Mouse (Mus musculus): ENCODE results near the gene Plekhm2. TPM values are rescaled to one million over a fixed set of nuclear protein-coding genes. Genes with fewer than 3 reads are reported as not detected.
A peak's percentile ranks its signal among the peaks of the same experiment; 100 is the strongest.

Gene Plekhm2
- polyA plus RNA-seq, 1 experiment: 55.0 TPM

DNA sequence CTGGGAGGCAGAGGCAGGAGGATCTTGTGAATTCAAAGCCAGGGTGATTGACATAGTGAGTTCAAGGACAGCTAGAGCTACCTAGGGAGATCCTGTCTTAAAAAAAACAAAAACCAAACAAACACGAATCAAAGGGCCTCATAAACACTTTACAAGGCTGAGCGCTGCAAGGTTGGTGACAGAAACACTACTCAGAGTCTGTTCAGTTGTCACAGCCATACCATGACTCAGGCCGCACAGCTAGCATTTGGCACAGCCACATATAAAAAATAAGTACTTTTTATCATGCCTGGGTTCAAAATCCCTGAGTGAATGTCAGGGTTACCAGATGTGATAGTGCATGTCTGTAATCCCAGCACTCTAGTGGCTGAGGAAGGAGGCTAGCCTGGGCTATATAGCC is 17.5 kb downstream of the Plekhm2 start:
- DNase-seq (ENCODE audit: low read depth): no peak
- TF ChIP-seq POLR2A (IDR thresholded peaks at IDR 0.05; ENCODE audit: borderline replicate concordance, extremely low read depth, insufficient read depth, insufficient read length, poor library complexity, severe bottlenecking) (no peak), CTCF (IDR thresholded peaks at IDR 0.05; ENCODE audit: borderline replicate concordance, extremely low read depth, insufficient read depth, insufficient read length) (no peak)

GRCm38 (mm10) chr4:141645988-141646387 is 18.7 kb downstream of the Plekhm2 start:
- no peak for DNase-seq (ENCODE audit: low read depth)
- TF ChIP-seq POLR2A (IDR thresholded peaks at IDR 0.05; ENCODE audit: borderline replicate concordance, extremely low read depth, insufficient read depth, insufficient read length, poor library complexity, severe bottlenecking): no peak
- TF ChIP-seq CTCF (IDR thresholded peaks at IDR 0.05; ENCODE audit: borderline replicate concordance, extremely low read depth, insufficient read depth, insufficient read length): no peak

DNA sequence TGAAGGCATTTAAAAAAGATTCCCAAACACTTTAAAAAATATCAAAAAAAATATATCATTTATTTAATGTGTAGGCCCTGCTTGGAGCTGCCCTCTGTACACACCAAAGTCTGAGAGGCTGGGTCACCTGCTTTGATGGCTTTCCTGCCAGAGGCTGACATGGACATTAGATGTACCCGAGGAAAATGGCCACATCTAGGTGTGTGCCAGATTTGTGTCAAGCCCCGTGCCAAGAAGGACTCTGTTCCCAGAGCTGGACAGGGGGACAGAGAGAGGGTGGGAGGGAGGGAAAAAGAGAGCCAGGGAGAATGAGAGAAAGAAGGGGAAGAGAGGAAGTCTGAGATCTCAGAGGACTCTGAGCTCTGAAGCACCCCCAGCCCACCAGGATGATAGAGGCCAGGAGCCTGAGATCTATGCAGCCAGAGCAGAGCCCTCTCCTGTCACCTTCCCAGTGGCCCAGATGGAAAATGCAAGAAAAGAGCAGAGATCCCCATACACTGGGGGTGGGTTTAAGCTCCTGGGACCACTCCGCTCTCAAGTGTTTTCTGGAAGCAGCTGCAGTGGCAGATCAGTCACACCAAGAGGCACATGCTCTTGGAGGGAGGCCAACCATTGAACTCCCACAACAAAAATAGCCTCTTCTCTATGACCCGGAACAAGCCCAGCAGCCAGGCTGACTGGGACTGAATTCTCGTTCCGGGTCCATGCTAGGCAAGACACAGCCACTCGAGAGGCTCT is 21.4 kb downstream of the Plekhm2 start:
- TF ChIP-seq POLR2A (IDR thresholded peaks at IDR 0.05; ENCODE audit: borderline replicate concordance, extremely low read depth, insufficient read depth, insufficient read length, poor library complexity, severe bottlenecking) (no peak), CTCF (IDR thresholded peaks at IDR 0.05; ENCODE audit: borderline replicate concordance, extremely low read depth, insufficient read depth, insufficient read length) (no peak)
- DNase-seq (ENCODE audit: low read depth): peak; percentile 89

DNA sequence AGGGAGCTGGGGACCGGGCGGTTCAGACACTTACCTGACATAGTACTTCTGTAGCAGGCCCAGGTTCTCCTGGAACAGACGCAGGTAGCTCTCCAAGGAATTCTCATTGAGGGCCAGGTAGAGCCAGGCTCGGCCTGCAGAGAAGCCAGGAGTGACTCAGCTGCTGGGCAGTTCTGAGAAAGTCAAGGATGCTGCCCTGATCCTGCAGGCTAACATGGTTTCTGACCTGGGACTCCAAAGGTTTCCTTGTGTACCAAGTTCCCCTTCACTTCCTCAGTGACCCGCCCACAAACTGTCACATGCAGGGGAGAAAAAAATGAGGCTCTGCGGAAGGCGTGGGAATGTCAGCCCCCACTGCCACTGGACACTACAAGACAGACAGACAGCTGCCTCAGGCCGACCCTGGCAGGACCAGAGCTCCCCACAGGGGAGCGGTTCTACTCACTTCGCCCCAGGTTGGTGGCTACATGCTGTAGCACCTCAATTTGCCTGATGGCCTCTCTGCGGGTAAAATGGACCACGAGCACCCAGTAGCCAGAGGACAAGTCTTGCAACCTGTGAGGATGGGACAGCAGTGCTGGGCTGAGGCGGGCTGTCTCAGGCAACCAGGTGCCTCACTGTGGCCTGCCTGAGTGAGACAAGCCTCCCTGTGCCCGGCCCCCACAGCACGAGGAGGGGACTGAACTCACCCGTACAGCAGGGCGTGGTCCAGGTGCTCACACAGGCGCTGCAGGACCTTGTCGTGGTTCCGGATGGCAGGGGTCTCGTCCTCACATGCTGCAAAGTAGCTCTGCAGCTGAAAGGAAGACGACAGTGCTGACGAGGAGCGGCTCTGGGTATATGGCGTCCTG is 22.5 kb downstream of the Plekhm2 start:
- TF ChIP-seq POLR2A (IDR thresholded peaks at IDR 0.05; ENCODE audit: borderline replicate concordance, extremely low read depth, insufficient read depth, insufficient read length, poor library complexity, severe bottlenecking): no peak
- TF ChIP-seq CTCF (IDR thresholded peaks at IDR 0.05; ENCODE audit: borderline replicate concordance, extremely low read depth, insufficient read depth, insufficient read length): no peak
- DNase-seq (ENCODE audit: low read depth): no peak

DNA sequence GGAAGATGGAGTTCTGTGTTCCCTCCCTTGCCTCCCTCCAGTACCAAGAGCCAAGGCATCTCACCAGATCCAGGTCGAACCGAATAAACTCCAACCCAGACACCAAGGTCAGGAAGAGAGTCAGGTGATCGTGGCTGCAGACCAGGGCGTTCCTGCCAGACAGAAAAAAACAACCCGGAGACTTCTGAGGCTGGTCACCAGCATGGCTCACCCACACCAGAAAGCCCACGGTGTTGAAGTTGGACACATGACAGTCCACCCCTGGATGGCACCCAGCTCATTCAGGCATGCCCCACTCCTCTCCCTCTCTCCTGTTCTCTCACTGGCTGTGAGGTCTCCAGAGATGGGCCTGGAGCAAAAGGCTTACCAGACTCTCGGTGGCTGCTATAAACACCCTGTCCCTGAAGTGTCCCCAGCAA is 23.3 kb downstream of the Plekhm2 start:
- no peak for DNase-seq (ENCODE audit: low read depth)
- no peak for TF ChIP-seq POLR2A (IDR thresholded peaks at IDR 0.05; ENCODE audit: borderline replicate concordance, extremely low read depth, insufficient read depth, insufficient read length, poor library complexity, severe bottlenecking)
- no peak for TF ChIP-seq CTCF (IDR thresholded peaks at IDR 0.05; ENCODE audit: borderline replicate concordance, extremely low read depth, insufficient read depth, insufficient read length)

DNA sequence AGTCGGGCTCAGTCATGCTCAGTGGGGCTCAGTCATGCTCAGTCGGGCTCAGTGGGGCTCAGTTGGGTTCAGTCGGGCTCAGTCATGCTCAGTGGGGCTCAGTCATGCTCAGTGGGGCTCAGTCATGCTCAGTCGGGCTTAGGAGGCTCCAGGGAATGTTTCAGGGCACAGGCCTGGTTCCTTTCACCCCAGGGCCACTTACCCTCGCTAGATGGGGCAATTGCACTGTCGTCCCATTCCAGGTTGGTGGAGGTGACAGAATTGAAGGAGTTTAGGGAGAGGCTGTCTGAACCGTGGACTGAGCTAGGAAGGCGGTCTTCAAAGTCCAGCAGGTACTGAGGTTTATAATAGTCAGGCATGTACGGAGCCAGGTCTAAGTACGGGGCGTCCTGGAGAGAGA is 25.2 kb downstream of the Plekhm2 start:
- TF ChIP-seq CTCF (IDR thresholded peaks at IDR 0.05; ENCODE audit: borderline replicate concordance, extremely low read depth, insufficient read depth, insufficient read length) (no peak), POLR2A (IDR thresholded peaks at IDR 0.05; ENCODE audit: borderline replicate concordance, extremely low read depth, insufficient read depth, insufficient read length, poor library complexity, severe bottlenecking) (no peak)

DNA sequence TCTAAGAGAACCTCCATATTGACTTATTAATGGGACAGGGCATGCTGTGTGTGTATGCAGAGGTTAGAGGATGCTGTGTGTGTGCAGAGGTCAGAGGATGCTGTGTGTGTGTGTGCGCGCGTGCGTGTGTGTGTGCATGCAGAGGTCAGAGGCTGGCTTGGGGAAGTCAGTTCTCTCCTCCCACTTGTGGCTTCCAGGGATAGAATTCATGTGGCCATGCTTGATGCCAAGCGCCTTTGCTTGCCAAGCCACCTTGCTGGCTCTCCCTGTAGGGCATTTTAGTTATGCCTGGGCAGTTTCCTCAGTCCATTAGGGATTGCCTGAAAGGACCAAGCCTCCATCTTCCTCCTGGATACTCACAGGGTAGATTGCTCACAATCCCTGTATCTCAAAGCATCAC is 28.0 kb downstream of the Plekhm2 start:
- DNase-seq (ENCODE audit: low read depth): no peak
- TF ChIP-seq CTCF (IDR thresholded peaks at IDR 0.05; ENCODE audit: borderline replicate concordance, extremely low read depth, insufficient read depth, insufficient read length): no peak
- no peak for TF ChIP-seq POLR2A (IDR thresholded peaks at IDR 0.05; ENCODE audit: borderline replicate concordance, extremely low read depth, insufficient read depth, insufficient read length, poor library complexity, severe bottlenecking)

More for the DNA sequence above, 25.2 kb downstream of the Plekhm2 start:
- DNase-seq (ENCODE audit: low read depth): no peak

DNA sequence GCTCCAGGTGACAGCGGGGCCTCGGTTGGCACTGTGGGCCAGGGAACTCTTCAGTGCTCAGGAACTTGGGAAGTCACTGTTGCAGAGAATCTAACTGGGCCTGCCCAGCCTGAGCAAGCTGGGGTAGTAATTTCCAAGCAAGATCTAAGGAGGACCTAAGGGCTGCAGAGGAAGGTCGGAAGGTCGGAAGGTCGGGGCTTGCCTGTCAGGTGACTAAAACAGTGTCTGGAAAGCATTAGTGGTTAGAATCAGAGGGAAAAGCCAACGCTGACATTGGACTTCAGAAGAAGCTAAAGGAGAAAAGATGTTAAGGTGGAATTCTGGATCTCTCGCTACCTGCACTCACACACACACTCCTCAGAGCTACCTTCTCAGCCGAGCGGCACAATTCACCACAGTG is 28.7 kb downstream of the Plekhm2 start:
- no peak for TF ChIP-seq CTCF (IDR thresholded peaks at IDR 0.05; ENCODE audit: borderline replicate concordance, extremely low read depth, insufficient read depth, insufficient read length)
- TF ChIP-seq POLR2A (IDR thresholded peaks at IDR 0.05; ENCODE audit: borderline replicate concordance, extremely low read depth, insufficient read depth, insufficient read length, poor library complexity, severe bottlenecking): no peak
- no peak for DNase-seq (ENCODE audit: low read depth)

- no peak for TF ChIP-seq POLR2A (IDR thresholded peaks at IDR 0.05; ENCODE audit: borderline replicate concordance, extremely low read depth, insufficient read depth, insufficient read length, poor library complexity, severe bottlenecking)
- no peak for TF ChIP-seq CTCF (IDR thresholded peaks at IDR 0.05; ENCODE audit: borderline replicate concordance, extremely low read depth, insufficient read depth, insufficient read length)
- no peak for DNase-seq (ENCODE audit: low read depth)
Observed at GRCm38 (mm10) chr4:141632111-141632873, 32.4 kb downstream of the Plekhm2 start.

GRCm38 (mm10) chr4:141631250-141631649 is 33.4 kb downstream of the Plekhm2 start:
- no peak for DNase-seq (ENCODE audit: low read depth)
- TF ChIP-seq POLR2A (IDR thresholded peaks at IDR 0.05; ENCODE audit: borderline replicate concordance, extremely low read depth, insufficient read depth, insufficient read length, poor library complexity, severe bottlenecking) (no peak), CTCF (IDR thresholded peaks at IDR 0.05; ENCODE audit: borderline replicate concordance, extremely low read depth, insufficient read depth, insufficient read length) (no peak)

DNA sequence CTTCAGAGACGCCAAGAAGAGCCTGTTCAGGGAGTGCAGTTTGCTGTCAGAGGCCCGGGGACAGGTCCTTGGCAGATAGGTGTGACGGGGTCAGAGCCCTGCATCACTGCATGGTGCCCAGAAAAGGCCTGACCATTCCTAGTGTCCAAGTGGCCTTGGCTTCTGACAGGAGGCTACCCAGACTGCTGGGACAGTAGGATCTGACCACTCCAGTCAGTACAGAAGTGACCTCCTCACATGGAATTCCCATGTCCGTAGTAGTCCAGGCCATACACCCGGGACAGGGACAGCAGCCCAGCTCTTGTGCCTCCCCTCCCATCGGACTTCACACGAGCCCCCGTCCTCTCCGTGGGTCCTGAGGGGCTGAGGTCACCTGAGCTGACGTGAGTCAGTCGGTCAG is 34.7 kb downstream of the Plekhm2 start:
- no peak for DNase-seq (ENCODE audit: low read depth)
- no peak for TF ChIP-seq CTCF (IDR thresholded peaks at IDR 0.05; ENCODE audit: borderline replicate concordance, extremely low read depth, insufficient read depth, insufficient read length)
- TF ChIP-seq POLR2A (IDR thresholded peaks at IDR 0.05; ENCODE audit: borderline replicate concordance, extremely low read depth, insufficient read depth, insufficient read length, poor library complexity, severe bottlenecking): no peak
